Mouse (Mus musculus) WW6 (cell line): Measurements from ENCODE around the gene Cps1.

Experiments
- DNase-seq: peaks from one replicate; pipeline ENCODE4 v3.0.0-alpha.2; 2013; ENCODE audit warnings: low read depth, low spot score

Cps1 gene

GRCm38 (mm10) chr1:67122797-67123196, at the start of gene Cps1:
TSS of gene Cps1 (plus strand) at chr1:67123026.
- no peak for DNase-seq

GRCm38 (mm10) chr1:67077739-67078138, 45.1 kb upstream of the Cps1 start:
- no peak for DNase-seq

- no peak for DNase-seq
Observed at GRCm38 (mm10) chr1:67078666-67079065, 44.2 kb upstream of the Cps1 start.

GRCm38 (mm10) chr1:67079146-67079545, 43.7 kb upstream of the Cps1 start:
- no peak for DNase-seq

- DNase-seq: no peak
Observed at GRCm38 (mm10) chr1:67092473-67092872, 30.4 kb upstream of the Cps1 start.

- DNase-seq: no peak
Observed at GRCm38 (mm10) chr1:67099215-67099614, 23.6 kb upstream of the Cps1 start.

GRCm38 (mm10) chr1:67103476-67104248, 19.2 kb upstream of the Cps1 start:
- no peak for DNase-seq

GRCm38 (mm10) chr1:67111621-67112298, 11.1 kb upstream of the Cps1 start:
- no peak for DNase-seq

- no peak for DNase-seq
Observed at GRCm38 (mm10) chr1:67113343-67114030, 9.3 kb upstream of the Cps1 start.

GRCm38 (mm10) chr1:67116571-67116970, 6.3 kb upstream of the Cps1 start:
- no peak for DNase-seq

- no peak for DNase-seq
Observed at GRCm38 (mm10) chr1:67117778-67118177, 5.0 kb upstream of the Cps1 start.

GRCm38 (mm10) chr1:67125433-67125832, 2.6 kb downstream of the Cps1 start:
- DNase-seq: no peak

- no peak for DNase-seq
Observed at GRCm38 (mm10) chr1:67143939-67144338, 21.1 kb downstream of the Cps1 start.

- DNase-seq: no peak
Observed at GRCm38 (mm10) chr1:67151246-67151645, 28.4 kb downstream of the Cps1 start.

GRCm38 (mm10) chr1:67167283-67167682, 44.5 kb downstream of the Cps1 start:
- DNase-seq: no peak

GRCm38 (mm10) chr1:67181165-67181564, 58.3 kb downstream of the Cps1 start:
- DNase-seq: peak; percentile 5

- no peak for DNase-seq
Observed at GRCm38 (mm10) chr1:67182201-67182600, 59.4 kb downstream of the Cps1 start.

GRCm38 (mm10) chr1:67183532-67183931, 60.7 kb downstream of the Cps1 start:
- no peak for DNase-seq

GRCm38 (mm10) chr1:67184134-67184533, 61.3 kb downstream of the Cps1 start:
- no peak for DNase-seq

- DNase-seq: no peak
Observed at GRCm38 (mm10) chr1:67197335-67197734, 74.5 kb downstream of the Cps1 start.

- no peak for DNase-seq
Observed at GRCm38 (mm10) chr1:67218339-67218944, 95.6 kb downstream of the Cps1 start.

GRCm38 (mm10) chr1:67223666-67224065, 100.8 kb downstream of the Cps1 start:
- no peak for DNase-seq
